Mouse (Mus musculus) liver, embryonic 13.5 days (tissue): ENCODE data around the gene Iqschfp. TPM values are rescaled to one million over a fixed set of nuclear protein-coding genes. Genes with fewer than 3 reads are reported as not detected.

ENCODE experiments used
- ATAC-seq: fragments of 200-750 bp; cut with Nextera tagmentation; 2 replicates; pipeline ENCODE4 v1.8.0; 2017; ENCODE audit warnings: low read depth, mild to moderate bottlenecking, moderate number of reproducible peaks, moderate library complexity
- DNase-seq: peaks from one replicate; pipeline ENCODE4 v3.0.0; 2022
- H3K27ac ChIP-seq: fragments of 300-500 bp; sonication (generic); 2 replicates; pipeline ENCODE4 v1.5.1; 2015; ENCODE audit warnings: moderate library complexity, mild to moderate bottlenecking, inconsistent platforms
- H3K27me3 ChIP-seq: fragments of 300-500 bp; sonication (generic); 2 replicates; pipeline ENCODE4 v1.6.1; 2015; ENCODE audit warnings: mild to moderate bottlenecking, inconsistent platforms
- H3K36me3 ChIP-seq: fragments of 300-500 bp; sonication (generic); 2 replicates; pipeline ENCODE4 v1.6.1; 2015; ENCODE audit warnings: mild to moderate bottlenecking, inconsistent platforms
- H3K4me1 ChIP-seq: fragments of 300-500 bp; sonication (generic); replicated peaks from 2 replicates; pipeline ENCODE4 v1.6.1; 2015; ENCODE audit warnings: inconsistent platforms
- H3K4me2 ChIP-seq: fragments of 300-500 bp; sonication (generic); 2 replicates; pipeline ENCODE4 v1.6.1; 2015; ENCODE audit warnings: inconsistent platforms, mild to moderate bottlenecking, moderate library complexity
- H3K4me3 ChIP-seq: fragments of 300-500 bp; sonication (generic); replicated peaks from 2 replicates; pipeline ENCODE4 v1.5.1; 2015; ENCODE audit warnings: mild to moderate bottlenecking, inconsistent platforms
- H3K9ac ChIP-seq: fragments of 300-500 bp; sonication (generic); 2 replicates; pipeline ENCODE4 v1.6.1; 2015; ENCODE audit warnings: mild to moderate bottlenecking, inconsistent platforms
- H3K9me3 ChIP-seq: fragments of 300-500 bp; sonication (generic); replicated peaks from 2 replicates; pipeline ENCODE4 v1.6.1; 2016; ENCODE audit warnings: inconsistent platforms
- WGBS: fragments of 180-500 bp; shearing (Covaris S2); methylation state at CpG from one replicate; pipeline ENCODE4 v1.1.7; 2015; ENCODE audit not compliant: insufficient replicate concordance; 5-methylcytosine and 5-hydroxymethylcytosine counted together
- polyA plus RNA-seq: library from polyadenylated mRNA; unstranded; fragments of >200 nt; fragmentation: Nextera tagmentation; extraction: Ambion mirVana; gene quantifications from 2 replicates; pipeline ENCODE4 v1.2.1, GENCODE M21; 2015

Gene Iqschfp
- polyA plus RNA-seq, 1 experiment from 2014 or later = not detected

DNA sequence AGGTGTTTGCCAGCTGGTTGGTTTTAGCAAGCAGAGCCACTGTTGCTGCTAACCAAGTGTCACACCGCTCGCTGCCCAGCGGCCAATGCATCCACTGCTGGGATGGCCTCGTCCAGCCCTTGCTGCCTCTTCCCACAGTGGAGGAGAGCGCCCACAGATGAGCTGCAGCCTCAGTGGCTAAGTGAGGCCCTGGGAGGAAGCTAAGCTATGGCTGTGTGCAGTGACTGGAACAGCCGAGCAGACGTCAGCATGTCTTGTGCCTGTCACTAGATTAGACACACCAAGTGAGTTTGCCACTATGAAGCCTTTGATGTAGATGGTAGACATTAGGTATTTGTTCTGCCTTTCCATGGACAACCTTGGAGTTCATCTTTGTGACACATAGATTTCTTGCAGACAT, 652.8 kb downstream of the Iqschfp start:
- no peak for DNase-seq
- 59% methylated on average over 7 of the region's 7 CpGs for WGBS
- Histone ChIP-seq H3K27me3 (no peaks in the 10 kb centered on the region), H3K36me3 (no peaks in the 10 kb centered on the region), H3K4me1 (peaks cover 17% of the 10 kb centered on the region), H3K27ac (no peak overlapping the region), H3K4me2 (no peak overlapping the region), H3K9me3 (no peaks in the 10 kb centered on the region), H3K4me3 (no peak overlapping the region), H3K9ac (no peak overlapping the region)
- no peak for ATAC-seq

DNA sequence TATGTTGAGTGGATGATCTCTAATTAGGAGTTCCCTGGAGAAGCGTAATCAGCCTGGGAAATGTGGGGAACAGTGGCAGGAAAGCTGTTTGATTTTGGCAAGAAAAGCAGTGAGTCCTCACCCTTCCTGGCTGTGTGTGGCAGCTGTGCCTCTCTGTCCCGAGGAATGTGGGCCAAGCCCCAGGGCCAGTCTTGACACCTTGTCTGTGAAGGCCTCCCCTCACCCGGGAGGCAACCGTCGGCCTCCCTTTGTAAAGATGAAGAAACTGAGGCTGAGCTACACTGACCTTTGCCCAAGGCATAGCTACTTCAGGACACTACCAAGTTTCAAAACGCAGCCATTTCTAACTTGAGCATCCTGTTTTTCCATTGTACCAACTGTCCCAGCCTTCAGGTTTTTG, 653.9 kb downstream of the Iqschfp start:
- H3K27ac ChIP-seq = no peak overlapping the region
- H3K4me2 ChIP-seq = no peak overlapping the region
- ATAC-seq (no peak), DNase-seq (no peak)
- no peaks in the 10 kb centered on the region for H3K27me3 ChIP-seq
- no peak overlapping the region for H3K4me3 ChIP-seq
- WGBS = 68% methylated on average over 6 of the region's 6 CpGs
- H3K9me3 ChIP-seq = no peaks in the 10 kb centered on the region
- peaks cover 17% of the 10 kb centered on the region for H3K4me1 ChIP-seq
- no peaks in the 10 kb centered on the region for H3K36me3 ChIP-seq
- H3K9ac ChIP-seq = no peak overlapping the region

GRCm38 (mm10) chr3:68555087-68555662, 663.1 kb downstream of the Iqschfp start:
- Histone ChIP-seq H3K4me2 (no peak overlapping the region), H3K9ac (no peak overlapping the region), H3K9me3 (no peaks in the 10 kb centered on the region), H3K27me3 (no peaks in the 10 kb centered on the region), H3K4me3 (no peak overlapping the region), H3K4me1 (no peaks in the 10 kb centered on the region), H3K36me3 (no peaks in the 10 kb centered on the region), H3K27ac (no peak overlapping the region)
- DNase-seq (no peak), ATAC-seq (no peak)
- WGBS = 38% methylated on average over 4 of the region's 4 CpGs

DNA sequence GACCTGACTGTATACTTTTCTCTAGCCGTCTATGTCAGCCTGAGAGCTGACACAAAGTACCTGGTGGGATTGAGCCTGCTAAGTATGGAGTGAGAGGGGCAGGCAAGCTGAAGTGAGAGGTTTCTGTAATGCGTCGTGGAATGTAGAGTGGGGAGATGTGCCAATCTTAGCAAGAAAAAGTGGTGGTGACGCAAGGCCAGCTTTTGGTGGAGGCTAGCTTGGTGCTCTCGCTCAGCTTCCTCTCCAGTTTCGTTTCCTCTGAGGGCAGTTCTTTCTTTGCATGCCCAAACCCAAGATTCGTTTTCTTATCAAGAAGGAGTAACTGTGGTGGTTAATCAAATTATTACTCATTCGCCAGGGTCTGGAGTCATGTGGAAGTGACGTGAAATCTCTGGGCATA, 664.9 kb downstream of the Iqschfp start:
- Histone ChIP-seq H3K9me3 (no peaks in the 10 kb centered on the region), H3K4me3 (no peak overlapping the region), H3K9ac (no peak overlapping the region), H3K4me1 (no peaks in the 10 kb centered on the region), H3K27ac (no peak overlapping the region), H3K27me3 (no peaks in the 10 kb centered on the region), H3K36me3 (no peaks in the 10 kb centered on the region), H3K4me2 (no peak overlapping the region)
- WGBS = 54% methylated on average over 9 of the region's 9 CpGs
- DNase-seq (no peak), ATAC-seq (no peak)

DNA sequence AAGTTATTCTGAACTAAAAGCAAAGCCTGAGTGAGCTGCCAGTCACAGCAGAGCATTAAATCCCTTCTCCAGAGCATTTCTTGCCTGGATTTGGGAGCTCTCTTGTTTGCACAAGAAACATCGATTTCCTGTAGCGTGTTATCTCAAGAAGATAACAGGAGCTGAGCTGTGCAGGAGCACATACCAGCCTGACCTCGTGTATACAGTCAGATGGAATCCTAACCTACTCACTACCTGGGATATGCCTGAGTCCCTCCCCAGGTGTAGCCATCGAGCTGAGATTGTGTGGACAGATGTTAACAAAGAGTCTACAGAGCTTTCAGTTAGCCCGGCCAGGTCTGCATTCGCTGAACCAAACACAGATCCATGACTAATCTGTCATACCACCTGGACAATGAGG, 666.7 kb downstream of the Iqschfp start:
- no peaks in the 10 kb centered on the region for H3K27me3 ChIP-seq
- H3K9me3 ChIP-seq = no peaks in the 10 kb centered on the region
- H3K9ac ChIP-seq = no peak overlapping the region
- 59% methylated on average over 6 of the region's 6 CpGs for WGBS
- no peaks in the 10 kb centered on the region for H3K4me1 ChIP-seq
- no peak overlapping the region for H3K27ac ChIP-seq
- no peak for ATAC-seq
- no peak overlapping the region for H3K4me2 ChIP-seq
- H3K36me3 ChIP-seq = no peaks in the 10 kb centered on the region
- DNase-seq = no peak
- H3K4me3 ChIP-seq = no peak overlapping the region

DNA sequence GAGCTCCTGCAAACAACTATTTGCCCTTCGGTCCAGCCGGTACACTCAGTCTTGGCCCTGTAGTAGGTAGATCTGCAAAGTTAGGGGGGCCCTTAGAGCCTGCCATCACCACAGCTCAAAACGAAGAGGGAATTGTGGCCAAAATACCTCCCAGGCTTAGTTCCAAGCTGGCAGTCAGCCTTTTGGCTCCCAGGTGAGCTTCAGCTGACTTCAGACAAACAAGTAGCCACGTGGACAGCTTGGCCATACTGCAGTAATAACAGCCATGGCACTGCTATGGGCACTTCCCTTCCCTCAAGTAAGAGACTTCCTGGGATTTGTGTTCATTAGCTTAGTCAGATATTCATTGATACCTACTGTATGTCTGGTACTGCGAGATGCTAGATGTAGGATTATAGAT, 668.0 kb downstream of the Iqschfp start:
- H3K4me2 ChIP-seq = no peak overlapping the region
- H3K36me3 ChIP-seq = no peaks in the 10 kb centered on the region
- no peaks in the 10 kb centered on the region for H3K9me3 ChIP-seq
- H3K4me3 ChIP-seq = no peak overlapping the region
- WGBS = 64% methylated on average over 5 of the region's 5 CpGs
- ATAC-seq (no peak), DNase-seq (no peak)
- H3K4me1 ChIP-seq = no peaks in the 10 kb centered on the region
- H3K27me3 ChIP-seq = no peaks in the 10 kb centered on the region
- no peak overlapping the region for H3K27ac ChIP-seq
- no peak overlapping the region for H3K9ac ChIP-seq

DNA sequence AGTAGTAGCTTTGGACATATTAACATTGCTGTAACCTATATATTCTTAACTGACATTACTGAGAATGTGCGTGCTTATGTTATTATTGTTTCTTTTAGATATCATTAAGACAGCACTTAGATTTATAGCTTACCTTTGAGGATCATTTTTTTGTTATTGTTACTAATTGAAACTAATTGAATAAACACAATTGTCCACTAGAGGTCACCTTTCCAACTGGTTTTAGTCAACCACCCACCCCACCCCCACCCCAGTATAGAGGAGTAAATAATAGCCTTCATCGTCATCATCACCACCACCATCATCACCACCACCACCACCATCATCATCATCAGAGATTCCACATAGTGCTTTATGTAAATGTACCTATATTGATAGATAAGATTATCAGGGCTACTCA, 670.8 kb downstream of the Iqschfp start:
- 63% methylated on average over 2 of the region's 2 CpGs for WGBS
- Histone ChIP-seq H3K27ac (no peak overlapping the region), H3K27me3 (no peaks in the 10 kb centered on the region), H3K4me2 (no peak overlapping the region), H3K9ac (no peak overlapping the region), H3K9me3 (no peaks in the 10 kb centered on the region), H3K4me3 (no peak overlapping the region), H3K36me3 (no peaks in the 10 kb centered on the region), H3K4me1 (no peaks in the 10 kb centered on the region)
- ATAC-seq (no peak), DNase-seq (no peak)

DNA sequence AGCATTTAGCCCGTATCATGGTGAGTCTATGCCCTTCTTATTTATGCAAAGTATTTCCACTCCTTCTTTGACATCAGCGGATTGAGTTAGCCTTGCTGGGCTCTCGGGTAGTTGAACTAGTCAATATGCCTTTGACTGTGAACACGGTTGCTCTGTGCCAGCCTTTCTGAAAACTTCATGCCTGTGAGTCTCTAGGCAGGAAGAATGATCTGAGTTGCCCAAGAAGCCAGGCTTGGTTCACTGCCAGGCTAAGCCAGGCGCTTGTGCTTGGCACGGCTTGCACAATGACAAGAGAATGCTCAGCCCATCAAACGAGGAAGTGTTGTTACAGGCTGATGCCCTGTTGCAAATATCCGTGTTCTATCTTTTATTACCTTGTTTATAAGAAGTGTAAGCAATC, 671.9 kb downstream of the Iqschfp start:
- no peak overlapping the region for H3K4me2 ChIP-seq
- DNase-seq (no peak), ATAC-seq (no peak)
- H3K4me3 ChIP-seq = no peak overlapping the region
- H3K9ac ChIP-seq = no peak overlapping the region
- H3K27ac ChIP-seq = no peak overlapping the region
- 59% methylated on average over 8 of the region's 8 CpGs for WGBS
- no peaks in the 10 kb centered on the region for H3K36me3 ChIP-seq
- H3K4me1 ChIP-seq = no peaks in the 10 kb centered on the region
- H3K9me3 ChIP-seq = no peaks in the 10 kb centered on the region
- H3K27me3 ChIP-seq = no peaks in the 10 kb centered on the region

GRCm38 (mm10) chr3:68564978-68565674, 673.1 kb downstream of the Iqschfp start:
- Histone ChIP-seq H3K4me2 (no peak overlapping the region), H3K4me1 (no peaks in the 10 kb centered on the region), H3K9me3 (no peaks in the 10 kb centered on the region), H3K36me3 (no peaks in the 10 kb centered on the region), H3K9ac (no peak overlapping the region), H3K27me3 (no peaks in the 10 kb centered on the region), H3K4me3 (no peak overlapping the region), H3K27ac (no peak overlapping the region)
- WGBS = 68% methylated on average over 10 of the region's 10 CpGs
- ATAC-seq (no peak), DNase-seq (no peak)

- no peaks in the 10 kb centered on the region for H3K36me3 ChIP-seq
- no peak overlapping the region for H3K4me3 ChIP-seq
- ATAC-seq = no peak
- no peak overlapping the region for H3K4me2 ChIP-seq
- H3K27me3 ChIP-seq = no peaks in the 10 kb centered on the region
- no peak for DNase-seq
- H3K4me1 ChIP-seq = no peaks in the 10 kb centered on the region
- no peak overlapping the region for H3K27ac ChIP-seq
- 70% methylated on average over 4 of the region's 4 CpGs for WGBS
- H3K9me3 ChIP-seq = no peaks in the 10 kb centered on the region
- no peak overlapping the region for H3K9ac ChIP-seq
Measured at GRCm38 (mm10) chr3:68565675-68566055, 673.6 kb downstream of the Iqschfp start.

DNA sequence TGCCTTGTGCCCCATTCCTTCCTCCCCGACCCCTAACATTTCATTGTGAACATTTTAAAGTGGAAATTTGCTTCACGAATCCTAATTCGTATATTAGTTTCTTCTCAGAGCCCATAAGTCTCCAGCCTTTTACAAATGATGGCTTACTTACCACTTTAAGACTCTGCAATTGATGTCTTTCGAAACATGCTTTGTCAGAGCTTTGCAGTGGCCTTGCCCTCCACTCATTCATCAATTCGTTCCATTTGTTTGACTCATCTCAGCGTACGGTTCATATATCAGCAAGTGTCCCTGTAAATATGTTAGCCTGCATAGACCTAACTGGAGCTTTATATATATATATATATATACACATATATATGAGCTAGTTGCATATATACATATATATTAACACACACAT, 675.5 kb downstream of the Iqschfp start:
- WGBS = 65% methylated on average over 7 of the region's 7 CpGs
- Histone ChIP-seq H3K4me1 (0 out of 2 replicates have a peak, but pooled peaks cover 2% of the 10 kb centered on the region), H3K4me3 (no peak overlapping the region), H3K9me3 (no peaks in the 10 kb centered on the region), H3K27ac (no peak overlapping the region), H3K36me3 (no peaks in the 10 kb centered on the region), H3K27me3 (no peaks in the 10 kb centered on the region), H3K9ac (no peak overlapping the region), H3K4me2 (no peak overlapping the region)
- ATAC-seq = no peak
- DNase-seq = no peak

GRCm38 (mm10) chr3:68568149-68568548, 676.1 kb downstream of the Iqschfp start:
- DNase-seq (no peak), ATAC-seq (no peak)
- Histone ChIP-seq H3K36me3 (no peaks in the 10 kb centered on the region), H3K9ac (no peak overlapping the region), H3K4me2 (no peak overlapping the region), H3K9me3 (no peaks in the 10 kb centered on the region), H3K4me1 (0 out of 2 replicates have a peak, but pooled peaks cover 2% of the 10 kb centered on the region), H3K4me3 (no peak overlapping the region), H3K27ac (no peak overlapping the region), H3K27me3 (no peaks in the 10 kb centered on the region)
- 79% methylated on average over 3 of the region's 3 CpGs for WGBS
